Comparison of ENCODE assay signal across 9 mouse cellular contexts in the genomic region with DNA sequence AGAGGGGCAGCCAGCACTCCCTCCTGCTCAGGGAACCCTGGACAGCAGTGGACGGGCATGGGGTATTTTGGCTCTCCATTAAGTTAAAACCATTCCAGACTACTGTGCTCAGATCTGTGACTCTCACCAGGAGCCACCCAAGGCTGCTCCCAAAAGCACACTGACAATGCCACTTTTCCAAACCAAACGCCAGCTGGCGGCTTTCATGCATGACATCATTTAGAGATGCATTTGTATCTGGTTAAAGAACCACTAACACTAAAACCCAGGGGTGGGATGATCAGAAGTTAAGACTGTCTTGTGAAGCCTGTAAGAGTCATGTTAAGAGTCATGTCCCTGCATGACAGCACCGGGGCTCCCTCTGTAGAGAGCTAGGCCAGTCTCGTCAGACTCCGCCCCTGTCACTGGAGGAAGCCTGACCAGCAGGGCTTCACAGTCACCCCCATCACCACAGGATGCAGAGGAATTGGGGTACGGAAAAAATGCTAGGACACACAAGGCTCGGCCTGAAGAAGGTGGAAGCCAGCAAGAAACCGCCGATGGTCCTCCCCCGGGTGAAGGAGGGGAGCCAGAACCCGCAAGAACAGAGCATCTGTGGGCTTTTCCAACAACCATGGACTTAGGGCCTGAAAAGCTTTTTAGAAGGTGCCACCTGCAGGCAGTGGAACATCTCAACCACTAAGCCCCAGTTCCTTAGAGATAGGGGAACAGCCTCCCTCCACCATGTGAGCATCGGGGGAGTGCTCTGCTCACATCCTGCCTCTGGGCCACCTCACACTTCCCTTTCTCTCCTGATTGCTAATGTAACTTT. TPM values are rescaled to one million over a fixed set of nuclear protein-coding genes. Genes with fewer than 3 reads are reported as not detected.
DNase-seq lines count a peak whose midpoint lies in the region; ATAC-seq and TF ChIP-seq lines count a peak whose summit lies in the region.
"Had no signal": no experiment of that assay in that cellular context is flagged by ENCODE, and none has a peak within 500 bp of the region (broad histone marks: within the 10 kb centered on the region; RNA-seq: fewer than 3 reads in every experiment).

No protein-coding gene starts in this region.

- no peak for ATAC-seq in heart, embryonic 16.5 days (replicated peaks; ENCODE audit: extremely low read depth, insufficient read depth, low FRiP score)
- ATAC-seq in midbrain, postnatal 0 days (ENCODE audit: low FRiP score): no peak
- no peak for ATAC-seq in midbrain, embryonic 15.5 days (replicated peaks)
- ATAC-seq in granulocyte monocyte progenitor cell, adult 5-6 weeks (replicated peaks; ENCODE audit: poor library complexity, severe bottlenecking): peak; percentile 77
- ATAC-seq in forebrain, embryonic 15.5 days (replicated peaks): no peak

- no peaks in the 10 kb centered on the region for H3K9me3 ChIP-seq in heart, embryonic 16.5 days (replicated peaks; ENCODE audit: control insufficient read depth, low read length)
- no peaks in the 10 kb centered on the region for H3K9me3 ChIP-seq in midbrain, postnatal 0 days (ENCODE audit: low read length)
- no peaks in the 10 kb centered on the region for H3K9me3 ChIP-seq in midbrain, embryonic 15.5 days
- H3K9me3 ChIP-seq in forebrain, embryonic 15.5 days: no peaks in the 10 kb centered on the region

- peak; percentile 27 for TF ChIP-seq CTCF in midbrain, postnatal 0 days (IDR thresholded peaks at IDR 0.05)

- H3K4me1 ChIP-seq in heart, embryonic 16.5 days (ENCODE audit: control insufficient read depth, insufficient read depth, low read length): peaks cover 12% of the 10 kb centered on the region
- no peaks in the 10 kb centered on the region for H3K4me1 ChIP-seq in midbrain, postnatal 0 days (ENCODE audit: insufficient read depth, low read length)
- peaks cover 11% of the 10 kb centered on the region; the same call in 1 of the 2 replicates for H3K4me1 ChIP-seq in midbrain, embryonic 15.5 days
- peaks cover 14% of the 10 kb centered on the region for H3K4me1 ChIP-seq in forebrain, embryonic 15.5 days

- no peak for DNase-seq in heart, adult 8-10 months (ENCODE audit: low spot score)
- DNase-seq in midbrain, postnatal 0 days (ENCODE audit: low spot score): peak; percentile 51
- peak; percentile 71 for DNase-seq in telencephalon, adult 2 months (ENCODE audit: low read depth, low spot score)
- no peak for DNase-seq in ovary, postnatal 14 days (ENCODE audit: low spot score)
- DNase-seq: kidney, adult 2 months had no signal

- peak overlapping the region; percentile 9; the same call in 1 of the 2 replicates for H3K9ac ChIP-seq in heart, embryonic 16.5 days (ENCODE audit: low read length)
- H3K9ac ChIP-seq in midbrain, postnatal 0 days (replicated peaks; ENCODE audit: low read length, poor library complexity, severe bottlenecking): no peak overlapping the region
- H3K9ac ChIP-seq in midbrain, embryonic 15.5 days: no peak overlapping the region
- H3K9ac ChIP-seq in forebrain, embryonic 15.5 days (replicated peaks): no peak overlapping the region

- WGBS in heart, embryonic 16.5 days: 61% methylated on average over 13 of the region's 13 CpGs
- WGBS in midbrain, postnatal 0 days: 65% methylated on average over 13 of the region's 13 CpGs
- whole genome bisulfite sequencing in midbrain, embryonic 15.5 days: 55% methylated on average over 13 of the region's 13 CpGs
- 56% methylated on average over 13 of the region's 13 CpGs for WGBS in forebrain, embryonic 15.5 days

- H3K4me2 ChIP-seq in heart, embryonic 16.5 days (ENCODE audit: low read depth, low read length): no peak overlapping the region
- no peak overlapping the region for H3K4me2 ChIP-seq in midbrain, postnatal 0 days (ENCODE audit: low read depth, low read length, poor library complexity, severe bottlenecking)
- H3K4me2 ChIP-seq in midbrain, embryonic 15.5 days: no peak overlapping the region
- no peak overlapping the region for H3K4me2 ChIP-seq in forebrain, embryonic 15.5 days (replicated peaks)

- no peaks in the 10 kb centered on the region for H3K27me3 ChIP-seq in heart, embryonic 16.5 days (ENCODE audit: control insufficient read depth, insufficient read depth, low read length)
- no peaks in the 10 kb centered on the region for H3K27me3 ChIP-seq in midbrain, postnatal 0 days (ENCODE audit: insufficient read depth, low read length)
- H3K27me3 ChIP-seq in midbrain, embryonic 15.5 days (replicated peaks): no peaks in the 10 kb centered on the region
- H3K27me3 ChIP-seq in forebrain, embryonic 15.5 days: no peaks in the 10 kb centered on the region

- no peak overlapping the region for H3K27ac ChIP-seq in heart, embryonic 16.5 days (ENCODE audit: low read length)
- no peak overlapping the region for H3K27ac ChIP-seq in midbrain, postnatal 0 days (ENCODE audit: low read depth, low read length)
- no peak overlapping the region for H3K27ac ChIP-seq in midbrain, embryonic 15.5 days
- no peak overlapping the region for H3K27ac ChIP-seq in forebrain, embryonic 15.5 days (replicated peaks)

- no peaks in the 10 kb centered on the region for H3K36me3 ChIP-seq in heart, embryonic 16.5 days (ENCODE audit: control insufficient read depth, insufficient read depth)
- H3K36me3 ChIP-seq in midbrain, postnatal 0 days (ENCODE audit: insufficient read depth, low read length): no peaks in the 10 kb centered on the region
- no peaks in the 10 kb centered on the region for H3K36me3 ChIP-seq in midbrain, embryonic 15.5 days (replicated peaks)
- H3K36me3 ChIP-seq in forebrain, embryonic 15.5 days: no peaks in the 10 kb centered on the region

- H3K4me3 ChIP-seq in heart, embryonic 16.5 days (ENCODE audit: low read length): no peak overlapping the region
- H3K4me3 ChIP-seq in midbrain, postnatal 0 days (ENCODE audit: low read depth, low read length): no peak overlapping the region
- H3K4me3 ChIP-seq in midbrain, embryonic 15.5 days: no peak overlapping the region
- no peak overlapping the region for H3K4me3 ChIP-seq in forebrain, embryonic 15.5 days

RNA-seq across cellular contexts. Expression of a gene that starts 14.2 kb away (rescaled TPM):
- polyA plus RNA-seq in heart, embryonic 16.5 days (2015; fragmentation: Nextera tagmentation; extraction: Ambion mirVana): 28.3 and 31.6 TPM in 2 replicates
- total RNA-seq in heart, adult 8-10 months (2022): 10 to 100 TPM; 18.8 to 27.6 (median 23.8) TPM
- total RNA-seq in midbrain, postnatal 0 days (2014; rRNA removed): 60.2 and 65.7 TPM in 2 replicates
- polyA plus RNA-seq in midbrain, postnatal 0 days (2015; fragmentation: Nextera tagmentation; extraction: Ambion mirVana): 29.2 and 34.9 TPM in 2 replicates
- 40.4 and 42.5 TPM in 2 replicates for polyA plus RNA-seq in midbrain, embryonic 15.5 days (2015; fragmentation: Nextera tagmentation; extraction: Ambion mirVana)
- total RNA-seq in granulocyte monocyte progenitor cell, adult 5-6 weeks (2014; fragmentation: Nextera tagmentation): 19.7 and 21.6 TPM in 2 replicates
- total RNA-seq in granulocyte monocyte progenitor cell, adult 5-6 weeks (2017): 22.3 and 35.6 TPM in 2 replicates
- polyA plus RNA-seq in forebrain, embryonic 15.5 days (2015; fragmentation: Nextera tagmentation; extraction: Ambion mirVana): 37.6 and 40.0 TPM in 2 replicates

RNA-seq across cellular contexts. Expression of a gene that starts 47.2 kb away (rescaled TPM):
- polyA plus RNA-seq in heart, embryonic 16.5 days (2015; fragmentation: Nextera tagmentation; extraction: Ambion mirVana): 43.7 and 45.0 TPM in 2 replicates
- total RNA-seq in heart, adult 8-10 months (2022): 10 to 100 TPM; 13.7 to 14.8 (median 14.2) TPM
- 883 and 1,011 TPM in 2 replicates for total RNA-seq in midbrain, postnatal 0 days (2014; rRNA removed)
- 727 and 776 TPM in 2 replicates for polyA plus RNA-seq in midbrain, postnatal 0 days (2015; fragmentation: Nextera tagmentation; extraction: Ambion mirVana)
- polyA plus RNA-seq in midbrain, embryonic 15.5 days (2015; fragmentation: Nextera tagmentation; extraction: Ambion mirVana): 697 and 723 TPM in 2 replicates
- not detected in 2 replicates for total RNA-seq in granulocyte monocyte progenitor cell, adult 5-6 weeks (2014; fragmentation: Nextera tagmentation)
- total RNA-seq in granulocyte monocyte progenitor cell, adult 5-6 weeks (2017): not detected in 2 replicates
- polyA plus RNA-seq in forebrain, embryonic 15.5 days (2015; fragmentation: Nextera tagmentation; extraction: Ambion mirVana): 590 and 608 TPM in 2 replicates

Comparison
In these comparisons a context has a peak if more than half of its experiments do, and no peak if none do; other contexts are left out.
1. DNase-seq: peak in midbrain, postnatal 0 days (single experiment) and telencephalon, adult 2 months (single experiment); none in heart, adult 8-10 months (single experiment) and ovary, postnatal 14 days (single experiment).
2. RNA of a gene that starts 47.2 kb away (polyA plus RNA-seq): 727 to 776 TPM in midbrain, postnatal 0 days, 697 to 723 TPM in midbrain, embryonic 15.5 days and 590 to 608 TPM in forebrain, embryonic 15.5 days; 43.7 to 45.0 TPM in heart, embryonic 16.5 days; every median in the first group is over 10 times any median in the second.